Mouse (Mus musculus) erythroblast, embryonic 14.5 days (primary cell): Measurements from ENCODE around the gene Otogl.

Source experiments
- GATA1 ChIP-seq: IDR thresholded peaks from 2 replicates; pipeline ENCODE4 v1.6.1; 2012; ENCODE audit warnings: low read length, inconsistent platforms, mixed read lengths
- TAL1 ChIP-seq: IDR thresholded peaks from 3 replicates; pipeline ENCODE4 v1.6.1; 2012; ENCODE audit warnings: low read length, inconsistent platforms, mixed read lengths

DNA sequence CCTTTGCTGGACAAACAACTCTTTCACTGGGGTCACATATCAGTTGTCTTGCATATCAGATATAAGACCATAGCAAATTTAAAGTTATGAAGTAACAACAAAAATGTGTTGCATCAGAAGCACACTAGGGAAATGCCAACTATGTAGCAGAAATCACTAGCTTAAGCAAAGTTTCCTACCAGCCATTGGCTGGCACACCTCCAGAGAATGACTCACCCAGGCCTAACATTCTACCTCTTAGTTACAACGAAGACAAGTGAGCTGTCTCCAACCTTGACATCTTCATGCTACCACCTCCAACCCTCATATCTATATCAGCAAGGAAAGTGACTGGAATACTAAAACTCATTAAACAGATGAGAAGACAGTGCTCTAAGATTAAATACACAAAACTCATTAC lies 9.6 kb upstream of the Otogl start:
- TF ChIP-seq GATA1: no peak
- no peak for TF ChIP-seq TAL1
